Mouse (Mus musculus): Measurements from ENCODE around the gene Gtf2h3.
"Not testable (repeated sequence)": the region's sequence is repeated elsewhere in the genome, so short reads cannot be mapped to it uniquely, and the experiment has no call there.

Gene Gtf2h3

DNA sequence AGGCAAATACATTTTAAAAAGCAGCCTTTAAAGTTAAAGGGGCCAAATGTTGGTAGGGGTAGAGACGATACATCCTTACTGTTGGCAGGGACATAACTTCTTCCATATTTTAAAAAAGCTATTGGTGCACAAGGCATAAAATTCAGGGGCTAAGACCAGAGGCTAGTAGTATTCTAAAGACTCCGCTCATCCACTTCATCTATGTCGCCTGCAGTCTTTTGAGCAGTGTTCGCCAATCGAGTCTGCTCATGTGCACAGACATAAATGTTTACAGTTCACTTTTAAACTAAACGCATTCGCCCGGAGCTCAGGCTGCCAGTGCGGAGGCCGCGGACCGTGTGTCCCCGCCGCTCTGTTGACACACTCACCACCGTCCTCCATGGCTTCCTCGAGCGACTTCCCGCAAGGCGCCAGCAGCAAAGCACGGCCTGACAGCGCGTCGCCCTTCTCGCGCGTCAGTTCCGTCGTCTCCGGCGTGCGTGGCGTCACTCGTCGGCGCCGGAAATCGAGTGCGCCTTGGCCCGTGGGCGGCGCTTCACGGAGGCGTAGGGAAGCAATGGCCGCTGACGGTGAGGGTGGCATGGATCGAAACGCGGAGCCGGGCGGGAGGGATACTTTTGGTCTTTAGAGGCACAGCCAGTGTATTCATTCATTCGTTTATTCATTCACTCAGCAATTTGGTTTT lies at the start of gene Gtf2h3, which contains the start of gene Eif2b1:
TSS of gene Gtf2h3 (plus strand) at position 508 of the 685 bp plus-strand sequence.
TSS of gene Eif2b1 (minus strand) at position 499 of the 685 bp plus-strand sequence.
- DNase-seq (ENCODE audit: low read depth, low spot score): peak; percentile 96

DNA sequence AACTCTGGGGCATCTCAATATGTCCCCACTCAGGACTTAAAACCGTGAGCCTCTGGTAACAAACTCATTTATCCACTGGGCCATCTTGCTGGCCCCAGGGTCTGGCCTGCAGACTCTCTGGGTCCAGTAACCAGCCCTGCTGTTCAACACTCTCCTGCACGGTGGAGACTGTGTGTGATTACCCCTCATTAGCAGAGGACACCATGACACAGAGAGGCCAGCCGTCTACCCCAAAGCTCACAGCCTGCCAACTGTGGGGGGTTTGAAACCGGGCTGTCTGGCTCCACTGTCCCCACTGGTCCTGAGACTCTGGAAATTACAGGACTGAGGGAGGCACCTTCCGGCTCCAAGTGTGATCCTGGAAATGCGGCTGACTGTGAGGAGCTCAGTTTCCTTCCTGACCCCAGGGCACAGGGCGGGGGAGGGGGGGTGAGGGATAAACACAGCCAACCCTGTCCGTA lies 49.7 kb upstream of the Gtf2h3 start:
- no peak for DNase-seq (ENCODE audit: low read depth, low spot score)

DNA sequence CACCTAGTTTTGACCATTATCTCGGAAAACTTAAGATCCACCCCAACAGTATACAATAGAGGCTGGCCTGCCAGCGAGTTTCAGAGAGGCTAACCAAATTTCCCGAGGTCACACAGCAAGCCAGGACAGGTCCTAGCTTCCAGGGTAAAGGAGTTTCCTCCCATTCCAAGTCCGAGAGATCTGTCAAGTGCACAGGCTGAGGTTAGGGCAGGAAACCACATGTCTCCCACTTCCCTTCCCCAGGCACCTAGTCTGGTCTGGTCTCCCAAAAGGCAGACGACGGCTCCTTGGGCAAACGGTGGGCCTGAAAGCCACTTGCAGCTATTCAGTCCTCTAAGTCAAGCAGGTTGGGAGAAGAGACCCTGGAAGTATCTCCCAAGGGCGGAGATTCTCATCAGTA lies 49.2 kb upstream of the Gtf2h3 start:
- DNase-seq (ENCODE audit: low read depth, low spot score): no peak

GRCm38 (mm10) chr5:124530655-124531582 lies 48.0 kb upstream of the Gtf2h3 start, which contains the start of gene Rilpl1:
Rilpl1 (minus strand) TSS chr5:124531391.
- DNase-seq (ENCODE audit: low read depth, low spot score): peak; percentile 89

- no peak for DNase-seq (ENCODE audit: low read depth, low spot score)
Observed at GRCm38 (mm10) chr5:124531583-124531930, 47.4 kb upstream of the Gtf2h3 start.

DNA sequence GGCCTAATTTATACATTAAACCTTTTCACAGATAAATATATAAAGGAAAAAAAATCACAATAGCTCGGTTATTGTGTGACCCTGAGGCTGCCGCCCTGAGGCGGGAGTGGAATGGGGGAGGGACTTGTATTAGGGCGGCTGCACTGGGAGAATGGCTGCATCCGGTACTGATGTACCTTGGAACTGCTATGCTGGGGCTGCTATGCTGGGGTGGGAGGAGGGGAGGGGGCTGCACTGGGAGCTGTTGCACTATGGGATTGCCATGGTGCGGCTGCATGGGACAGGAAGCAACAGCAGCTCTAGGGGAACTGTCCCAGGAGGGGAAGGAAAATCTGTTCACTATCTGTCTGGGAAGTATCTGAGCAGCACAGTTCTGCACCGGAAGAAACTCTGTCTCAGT lies 46.5 kb upstream of the Gtf2h3 start:
- no peak for DNase-seq (ENCODE audit: low read depth, low spot score)

- no peak for DNase-seq (ENCODE audit: low read depth, low spot score)
Observed at GRCm38 (mm10) chr5:124535016-124535415, 43.9 kb upstream of the Gtf2h3 start.

DNA sequence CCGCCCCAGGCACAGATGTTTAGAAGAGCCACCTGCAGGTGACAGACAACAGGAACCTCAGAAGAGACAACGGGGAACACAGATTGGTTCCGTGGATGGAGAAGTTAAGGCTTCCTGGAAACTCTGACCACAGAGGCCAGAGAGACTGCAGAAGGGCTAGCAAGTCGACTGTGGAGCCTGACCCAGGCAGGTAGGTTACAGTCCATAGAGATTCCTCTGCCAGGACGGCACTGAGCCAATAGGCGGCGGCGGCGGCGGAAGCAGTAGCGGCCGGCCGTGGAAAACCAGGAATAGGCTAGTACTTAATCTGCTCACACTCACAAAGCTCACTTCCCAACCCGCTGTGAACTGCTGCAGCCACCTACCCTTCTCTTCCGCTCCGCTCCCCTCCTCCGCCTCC lies 42.2 kb upstream of the Gtf2h3 start:
- DNase-seq (ENCODE audit: low read depth, low spot score): no peak

GRCm38 (mm10) chr5:124538813-124539792 lies 39.8 kb upstream of the Gtf2h3 start:
- DNase-seq (ENCODE audit: low read depth, low spot score): no peak

GRCm38 (mm10) chr5:124539905-124540304 lies 39.0 kb upstream of the Gtf2h3 start:
- no peak for DNase-seq (ENCODE audit: low read depth, low spot score)

GRCm38 (mm10) chr5:124540383-124540786 lies 38.6 kb upstream of the Gtf2h3 start, which contains the start of gene Tmed2:
Tmed2 (plus strand) TSS chr5:124540695.
- peak; percentile 97 for DNase-seq (ENCODE audit: low read depth, low spot score)

GRCm38 (mm10) chr5:124540905-124541601 lies 37.9 kb upstream of the Gtf2h3 start:
- DNase-seq (ENCODE audit: low read depth, low spot score): no peak

GRCm38 (mm10) chr5:124541602-124541973 lies 37.4 kb upstream of the Gtf2h3 start:
- DNase-seq (ENCODE audit: low read depth, low spot score): no peak

GRCm38 (mm10) chr5:124550737-124551136 lies 28.2 kb upstream of the Gtf2h3 start:
- not testable (repeated sequence) for DNase-seq (ENCODE audit: low read depth, low spot score)

GRCm38 (mm10) chr5:124551349-124552093 lies 27.4 kb upstream of the Gtf2h3 start:
- not testable (repeated sequence) for DNase-seq (ENCODE audit: low read depth, low spot score)

GRCm38 (mm10) chr5:124552094-124552472 lies 26.9 kb upstream of the Gtf2h3 start:
- no peak for DNase-seq (ENCODE audit: low read depth, low spot score)

GRCm38 (mm10) chr5:124552558-124553307 lies 26.2 kb upstream of the Gtf2h3 start, which contains the start of gene Ddx55:
Ddx55 (plus strand) TSS chr5:124552864.
- DNase-seq (ENCODE audit: low read depth, low spot score): peak; percentile 94

GRCm38 (mm10) chr5:124553607-124554006 lies 25.3 kb upstream of the Gtf2h3 start:
- DNase-seq (ENCODE audit: low read depth, low spot score): no peak

DNA sequence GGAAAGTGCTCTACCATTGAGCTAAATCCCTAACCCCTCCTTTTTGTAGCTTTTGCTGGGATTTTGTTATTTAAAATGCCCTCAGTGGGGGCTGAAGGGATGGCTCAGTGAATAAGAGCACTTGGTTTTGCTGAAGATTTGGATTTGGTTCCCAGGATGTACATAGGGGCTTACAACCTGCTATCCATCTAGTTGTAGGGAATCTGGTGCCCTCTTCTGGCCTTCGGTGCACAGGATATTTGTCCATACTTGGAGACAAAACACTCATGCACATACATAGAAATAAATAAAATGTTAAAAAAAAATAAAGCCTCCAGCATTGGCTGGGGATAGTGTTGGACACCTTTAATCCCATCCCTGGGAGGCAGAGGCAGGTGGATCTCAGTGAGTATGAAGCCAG lies 23.8 kb upstream of the Gtf2h3 start:
- no peak for DNase-seq (ENCODE audit: low read depth, low spot score)
